Mouse (Mus musculus) liver, embryonic 14.5 days (tissue): ENCODE data around the gene Gpsm3. TPM values are rescaled to one million over a fixed set of nuclear protein-coding genes. Genes with fewer than 3 reads are reported as not detected.

Source experiments
- ATAC-seq: fragments of 200-750 bp; cut with Nextera tagmentation; 2 replicates; pipeline ENCODE4 v1.8.0; 2017; ENCODE audit warnings: moderate number of reproducible peaks, mild to moderate bottlenecking, moderate library complexity; ENCODE audit not compliant: insufficient read depth
- DNase-seq, 3 experiments: peaks; one replicate each; pipeline ENCODE4 v3.0.0-alpha.2; 2012 to 2013; ENCODE audit warnings: low read depth in 3 of 3, low spot score in 3 of 3
- H3K27ac ChIP-seq: fragments of 300-500 bp; sonication (generic); 2 replicates; pipeline ENCODE4 v1.5.1; 2014; ENCODE audit warnings: moderate library complexity, mild to moderate bottlenecking, control low read depth, inconsistent platforms
- H3K27me3 ChIP-seq: fragments of 300-500 bp; sonication (generic); 2 replicates; pipeline ENCODE4 v1.6.1; 2014; ENCODE audit warnings: mild to moderate bottlenecking, low read length, moderate library complexity; ENCODE audit not compliant: control insufficient read depth, insufficient read depth
- H3K36me3 ChIP-seq: fragments of 300-500 bp; sonication (generic); replicated peaks from 2 replicates; pipeline ENCODE4 v1.6.1; 2014; ENCODE audit warnings: low read depth; ENCODE audit not compliant: control insufficient read depth, insufficient read depth
- H3K4me1 ChIP-seq, 2 experiments: fragments of 200-500 bp in 1 of 2; fragments of 300-500 bp in 1 of 2; sonication (generic) in 1 of 2; replicated peaks; 2 replicates each; pipeline ENCODE4 v1.6.1; 2012 to 2014; ENCODE audit warnings: antibody characterized with exemption in 1 of 2, inconsistent platforms in 1 of 2, low read length in 1 of 2; ENCODE audit not compliant: control insufficient read depth in 2 of 2, insufficient read depth in 2 of 2
- H3K4me2 ChIP-seq: fragments of 300-500 bp; sonication (generic); 2 replicates; pipeline ENCODE4 v1.6.1; 2014; ENCODE audit warnings: low read depth, mild to moderate bottlenecking, control low read depth, moderate library complexity
- H3K4me3 ChIP-seq, 2 experiments: fragments of 200-500 bp in 1 of 2; fragments of 300-500 bp in 1 of 2; sonication (generic) in 1 of 2; 2 replicates each; pipeline ENCODE4 v1.5.1; 2012 to 2014; ENCODE audit warnings: low read depth in 2 of 2, low read length in 2 of 2, mild to moderate bottlenecking in 2 of 2, control low read depth in 1 of 2, inconsistent platforms in 1 of 2, moderate library complexity in 1 of 2; ENCODE audit not compliant: insufficient read depth in 1 of 2
- H3K9ac ChIP-seq: fragments of 300-500 bp; sonication (generic); replicated peaks from 2 replicates; pipeline ENCODE4 v1.6.1; 2014; ENCODE audit warnings: mild to moderate bottlenecking, control low read depth, moderate library complexity
- H3K9me3 ChIP-seq: fragments of 300-500 bp; sonication (generic); 2 replicates; pipeline ENCODE4 v1.6.1; 2016; ENCODE audit warnings: low read length, mixed read lengths; ENCODE audit not compliant: control insufficient read depth
- CTCF ChIP-seq: IDR thresholded peaks from 2 replicates; pipeline ENCODE4 v1.5.1; 2016; ENCODE audit warnings: antibody characterized with exemption, low read depth, control low read depth
- EP300 ChIP-seq: IDR thresholded peaks from 2 replicates; pipeline ENCODE4 v1.6.1; 2016; ENCODE audit warnings: antibody characterized with exemption, low read depth
- WGBS: fragments of 180-500 bp; shearing (Covaris S2); extraction: QIAGEN DNeasy Blood & Tissue Kit; methylation state at CpG from one replicate; pipeline ENCODE4 v1.1.7; 2014; ENCODE audit not compliant: insufficient replicate concordance; 5-methylcytosine and 5-hydroxymethylcytosine counted together
- polyA plus RNA-seq, 2 experiments: library from polyadenylated mRNA; depleted of rRNA in 1 of 2; stranded (reverse) in 1 of 2; unstranded in 1 of 2; fragments of >200 nt; fragmentation: Nextera tagmentation in 1 of 2; extraction: Ambion mirVana in 1 of 2; gene quantifications; 2 replicates each; pipeline versions ENCODE4 v1.2.1 to v1.2.3; 2012 to 2014

Gpsm3 gene
- polyA plus RNA-seq, 2 experiments: 4.2 to 9.8 TPM

GRCm38 (mm10) chr17:34591029-34591993 lies 1.7 kb downstream of the Gpsm3 start, which contains the start of gene Pbx2:
Gene Pbx2 (plus strand): TSS chr17:34591266.
- DNase-seq: no peak

GRCm38 (mm10) chr17:34591994-34592375 lies 2.4 kb downstream of the Gpsm3 start:
- peak overlapping the region; percentile 62 to 74 for H3K4me3 ChIP-seq
- no peaks in the 10 kb centered on the region for H3K9me3 ChIP-seq
- H3K27me3 ChIP-seq: no peaks in the 10 kb centered on the region
- TF ChIP-seq CTCF: no peak
- TF ChIP-seq EP300: no peak
- H3K27ac ChIP-seq: peak overlapping the region; percentile 50
- H3K4me1 ChIP-seq: peaks cover 21 to 29% of the 10 kb centered on the region in 2 experiments
- ATAC-seq: peak; percentile 60
- WGBS: under 1% methylated on average over 34 of the region's 35 CpGs
- H3K9ac ChIP-seq: peak overlapping the region; percentile 87
- peak overlapping the region; percentile 86 for H3K4me2 ChIP-seq
- peak; percentile 68 to 71 (median 71) for DNase-seq
- H3K36me3 ChIP-seq: no peaks in the 10 kb centered on the region

More at GRCm38 (mm10) chr17:34591029-34591993, 1.7 kb downstream of the Gpsm3 start, which contains the start of gene Pbx2:
- Histone ChIP-seq H3K36me3 (no peaks in the 10 kb centered on the region), H3K27ac (peak within 1 kb of the TSS; percentile 64), H3K4me3 (peak within 1 kb of the TSS; percentile 62 to 74), H3K4me2 (peak within 1 kb of the TSS; percentile 86), H3K27me3 (no peaks in the 10 kb centered on the region), H3K9ac (peak within 1 kb of the TSS; percentile 87), H3K4me1 (peaks cover 21 to 29% of the 10 kb centered on the region in 2 experiments), H3K9me3 (no peaks in the 10 kb centered on the region)
- no peak for TF ChIP-seq EP300
- no peak for TF ChIP-seq CTCF
- no peak for ATAC-seq
- 6% methylated on average over 21 of the region's 21 CpGs for WGBS

- Histone ChIP-seq H3K9ac (peak overlapping the region; percentile 87), H3K27me3 (no peaks in the 10 kb centered on the region), H3K4me3 (peak overlapping the region; percentile 50 to 74), H3K36me3 (no peaks in the 10 kb centered on the region), H3K4me1 (peaks cover 21 to 31% of the 10 kb centered on the region in 2 experiments), H3K9me3 (no peaks in the 10 kb centered on the region), H3K27ac (peak overlapping the region; percentile 50), H3K4me2 (peak overlapping the region; percentile 86)
- DNase-seq (no peak), ATAC-seq (no peak)
- TF ChIP-seq EP300 (no peak), CTCF (no peak)
- WGBS: 3% methylated on average over 32 of the region's 32 CpGs
These were observed 3.3 kb downstream of the Gpsm3 start for GRCm38 (mm10) chr17:34592581-34593549.

- H3K9me3 ChIP-seq: no peaks in the 10 kb centered on the region
- WGBS: 75% methylated on average over 33 of the region's 34 CpGs
- H3K36me3 ChIP-seq: no peaks in the 10 kb centered on the region
- H3K4me3 ChIP-seq: peak overlapping the region; percentile 50 to 74; a peak in 3 of 4 replicates
- H3K27ac ChIP-seq: no peak overlapping the region
- H3K4me2 ChIP-seq: peak overlapping the region; percentile 86
- H3K4me1 ChIP-seq: peaks cover 12 to 27% of the 10 kb centered on the region in 2 experiments
- no peaks in the 10 kb centered on the region for H3K27me3 ChIP-seq
- DNase-seq: no peak
- no peak for TF ChIP-seq CTCF
- TF ChIP-seq EP300: no peak
- ATAC-seq: no peak
- H3K9ac ChIP-seq: no peak overlapping the region
These were observed 4.3 kb downstream of the Gpsm3 start for GRCm38 (mm10) chr17:34593752-34594525.
